Mouse (Mus musculus): ENCODE measurements around the gene Tmprss4.
A peak's percentile ranks its signal among the peaks of the same experiment; 100 is the strongest.

Tmprss4 gene

GRCm38 (mm10) chr9:45197549-45197948 lies 6.3 kb downstream of the Tmprss4 start:
- DNase-seq (ENCODE audit: low read depth, low spot score), result no peak

- DNase-seq (ENCODE audit: low read depth, low spot score), result no peak
Measured at GRCm38 (mm10) chr9:45196125-45196830, 7.6 kb downstream of the Tmprss4 start.

GRCm38 (mm10) chr9:45195468-45195867 lies 8.4 kb downstream of the Tmprss4 start:
- DNase-seq (ENCODE audit: low read depth, low spot score), result no peak

- no peak for DNase-seq (ENCODE audit: low read depth, low spot score)
Measured at GRCm38 (mm10) chr9:45189661-45190174, 14.2 kb downstream of the Tmprss4 start.

GRCm38 (mm10) chr9:45188570-45189563 lies 15.0 kb downstream of the Tmprss4 start:
- no peak for DNase-seq (ENCODE audit: low read depth, low spot score)

GRCm38 (mm10) chr9:45185250-45185649 lies 18.6 kb downstream of the Tmprss4 start:
- no peak for DNase-seq (ENCODE audit: low read depth, low spot score)

GRCm38 (mm10) chr9:45183266-45183665 lies 20.6 kb downstream of the Tmprss4 start:
- DNase-seq (ENCODE audit: low read depth, low spot score), result no peak

GRCm38 (mm10) chr9:45182521-45182920 lies 21.4 kb downstream of the Tmprss4 start:
- DNase-seq (ENCODE audit: low read depth, low spot score), result no peak

GRCm38 (mm10) chr9:45181770-45182169 lies 22.1 kb downstream of the Tmprss4 start, which contains the start of gene BC049352:
Gene BC049352 (plus strand): TSS chr9:45182007.
- no peak for DNase-seq (ENCODE audit: low read depth, low spot score)

- DNase-seq (ENCODE audit: low read depth, low spot score), result no peak
Measured at GRCm38 (mm10) chr9:45179282-45179681, 24.6 kb downstream of the Tmprss4 start.

GRCm38 (mm10) chr9:45173475-45173874 lies 30.4 kb downstream of the Tmprss4 start:
- no peak for DNase-seq (ENCODE audit: low read depth, low spot score)

GRCm38 (mm10) chr9:45171073-45171610 lies 32.8 kb downstream of the Tmprss4 start:
- DNase-seq (ENCODE audit: low read depth, low spot score), result no peak

- DNase-seq (ENCODE audit: low read depth, low spot score), result no peak
Measured at GRCm38 (mm10) chr9:45170150-45170549, 33.7 kb downstream of the Tmprss4 start.

- DNase-seq (ENCODE audit: low read depth, low spot score), result no peak
Measured at GRCm38 (mm10) chr9:45167903-45168302, 36.0 kb downstream of the Tmprss4 start.

- DNase-seq (ENCODE audit: low read depth, low spot score), result no peak
Measured at GRCm38 (mm10) chr9:45153361-45153760, 50.5 kb downstream of the Tmprss4 start.

GRCm38 (mm10) chr9:45150933-45151332 lies 53.0 kb downstream of the Tmprss4 start:
- DNase-seq (ENCODE audit: low read depth, low spot score), result no peak

- peak; percentile 51 for DNase-seq (ENCODE audit: low read depth, low spot score)
Measured at GRCm38 (mm10) chr9:45146267-45146597, 57.7 kb downstream of the Tmprss4 start.

GRCm38 (mm10) chr9:45145533-45146266 lies 58.2 kb downstream of the Tmprss4 start:
- no peak for DNase-seq (ENCODE audit: low read depth, low spot score)

GRCm38 (mm10) chr9:45142686-45143085 lies 61.2 kb downstream of the Tmprss4 start:
- DNase-seq (ENCODE audit: low read depth, low spot score), result no peak

GRCm38 (mm10) chr9:45140945-45141344 lies 62.9 kb downstream of the Tmprss4 start:
- no peak for DNase-seq (ENCODE audit: low read depth, low spot score)

- DNase-seq (ENCODE audit: low read depth, low spot score), result no peak
Measured at GRCm38 (mm10) chr9:45139082-45139481, 64.8 kb downstream of the Tmprss4 start.

Measured in retina, postnatal 7 days (tissue).